8 mouse cellular contexts compared by ENCODE assay signal in genomic region chr7:142385742-142386403, GRCm38 (mm10). TPM values are rescaled to one million over a fixed set of nuclear protein-coding genes. Genes with fewer than 3 reads are reported as not detected.
A peak's percentile ranks its signal among the peaks of the same experiment; 100 is the strongest.
DNase-seq lines count a peak whose midpoint lies in the region; ATAC-seq and TF ChIP-seq lines count a peak whose summit lies in the region.

No protein-coding gene starts in this region.

- peak overlapping the region; percentile 93 for H3K4me3 ChIP-seq in cerebellum, adult 2 months (replicated peaks; ENCODE audit: insufficient read depth, low read depth, low read length)
- H3K4me3 ChIP-seq in spleen, adult 2 months (ENCODE audit: extremely low read depth, insufficient read depth, insufficient read length): peak overlapping the region; percentile 74; the same call in 1 of the 2 replicates
- H3K4me3 ChIP-seq in limb, embryonic 14.5 days (replicated peaks; ENCODE audit: low read length): peak overlapping the region; percentile 82; the same call in 1 of the 2 replicates
- peak overlapping the region; percentile 85 for H3K4me3 ChIP-seq in stomach, embryonic 15.5 days (replicated peaks)

- peaks cover 29% of the 10 kb centered on the region for H3K36me3 ChIP-seq in spleen, adult 2 months (ENCODE audit: control insufficient read depth, insufficient read depth, low read length)
- H3K36me3 ChIP-seq in limb, embryonic 14.5 days (ENCODE audit: control insufficient read depth, insufficient read depth, low read length): peaks cover 44% of the 10 kb centered on the region
- peaks cover 35% of the 10 kb centered on the region for H3K36me3 ChIP-seq in stomach, embryonic 15.5 days

- H3K9ac ChIP-seq in limb, embryonic 14.5 days (ENCODE audit: low read depth, low read length, severe bottlenecking): peak overlapping the region; percentile 84
- H3K9ac ChIP-seq in stomach, embryonic 15.5 days: no peak overlapping the region

- WGBS in cerebellum, adult 2 months: 59% methylated on average over 3 of the region's 3 CpGs
- whole genome bisulfite sequencing in spleen, adult 2 months: 63% methylated on average over 3 of the region's 3 CpGs
- 95% methylated on average over 3 of the region's 3 CpGs for WGBS in limb, embryonic 14.5 days
- WGBS in stomach, embryonic 15.5 days: 87% methylated on average over 3 of the region's 3 CpGs

- H3K4me1 ChIP-seq in cerebellum, adult 2 months (ENCODE audit: control insufficient read depth, insufficient read depth, low read length): peaks cover 18% of the 10 kb centered on the region
- H3K4me1 ChIP-seq in spleen, adult 2 months (ENCODE audit: control insufficient read depth, insufficient read depth, insufficient read length): peaks cover 15% of the 10 kb centered on the region; the same call in 1 of the 2 replicates
- H3K4me1 ChIP-seq in limb, embryonic 14.5 days (ENCODE audit: control insufficient read depth, insufficient read depth, low read length): peaks cover 17% of the 10 kb centered on the region
- peaks cover 17% of the 10 kb centered on the region for H3K4me1 ChIP-seq in stomach, embryonic 15.5 days

- intact Hi-C loops in left cerebral cortex, postnatal 10 days (cut with DNase I): no loop called here

- no peak overlapping the region for H3K27ac ChIP-seq in cerebellum, adult 2 months (ENCODE audit: insufficient read depth, low read length)
- H3K27ac ChIP-seq in spleen, adult 2 months (ENCODE audit: insufficient read depth, low read length): 0 out of 2 replicates have a peak overlapping the region, but pooled peaks have one; percentile 1
- no peak overlapping the region for H3K27ac ChIP-seq in limb, embryonic 14.5 days (replicated peaks; ENCODE audit: low read depth, low read length)
- H3K27ac ChIP-seq in stomach, embryonic 15.5 days: no peak overlapping the region

- DNase-seq in cerebellum, adult 2 months: no peak
- DNase-seq in cerebellum, postnatal 4 days (ENCODE audit: low spot score in 2 of 2): no peak
- DNase-seq in spleen, adult 2 months (ENCODE audit: low read depth in 1 of 2, low spot score in 2 of 2): no peak
- no peak for DNase-seq in spleen, postnatal 10 days (ENCODE audit: low spot score in 2 of 2)
- DNase-seq in limb, embryonic 14.5 days (ENCODE audit: low spot score): no peak
- DNase-seq in left cerebral cortex, postnatal 10 days (ENCODE audit: extremely low spot score in 1 of 2, low spot score in 2 of 2): no peak

- no peak for TF ChIP-seq CTCF in cerebellum, adult 2 months (IDR thresholded peaks at IDR 0.05; ENCODE audit: borderline replicate concordance, insufficient read depth, low read depth, low read length)
- TF ChIP-seq CTCF in spleen, adult 2 months (IDR thresholded peaks at IDR 0.05; ENCODE audit: extremely low read depth, insufficient read depth, insufficient read length, insufficient replicate concordance): no peak

- no peak for TF ChIP-seq POLR2A in cerebellum, adult 2 months (IDR thresholded peaks at IDR 0.05; ENCODE audit: borderline replicate concordance, insufficient read depth, low read length)
- no peak for TF ChIP-seq POLR2A in spleen, adult 2 months (IDR thresholded peaks at IDR 0.05; ENCODE audit: low read depth, low read length)
- no peak for TF ChIP-seq POLR2A in limb, embryonic 14.5 days (IDR thresholded peaks at IDR 0.05; ENCODE audit: borderline replicate concordance, extremely low read depth, insufficient read depth, insufficient read length)

- no peaks in the 10 kb centered on the region for H3K9me3 ChIP-seq in limb, embryonic 14.5 days (ENCODE audit: control insufficient read depth, low read length)
- no peaks in the 10 kb centered on the region for H3K9me3 ChIP-seq in stomach, embryonic 15.5 days

- no peak for ATAC-seq in limb, embryonic 14.5 days (ENCODE audit: low FRiP score, low read depth)
- ATAC-seq in stomach, embryonic 15.5 days (ENCODE audit: insufficient read depth, low FRiP score, low read depth): no peak
- no peak for ATAC-seq in erythroid progenitor cell, adult 5-6 weeks (replicated peaks; ENCODE audit: low FRiP score, poor library complexity, severe bottlenecking)

- H3K27me3 ChIP-seq in cerebellum, adult 2 months (ENCODE audit: control insufficient read depth, insufficient read depth, low read length): no peaks in the 10 kb centered on the region
- H3K27me3 ChIP-seq in spleen, adult 2 months (ENCODE audit: control insufficient read depth, insufficient read depth, low read length): no peaks in the 10 kb centered on the region
- H3K27me3 ChIP-seq in limb, embryonic 14.5 days (ENCODE audit: control insufficient read depth, insufficient read depth, low read length): no peaks in the 10 kb centered on the region
- no peaks in the 10 kb centered on the region for H3K27me3 ChIP-seq in stomach, embryonic 15.5 days (replicated peaks)

- H3K4me2 ChIP-seq in limb, embryonic 14.5 days (replicated peaks; ENCODE audit: low read depth, low read length, severe bottlenecking): peak overlapping the region; percentile 86; the same call in 1 of the 2 replicates
- peak overlapping the region; percentile 78 for H3K4me2 ChIP-seq in stomach, embryonic 15.5 days

RNA-seq across cellular contexts. Expression of gene Ctsd, which starts 2.0 kb away (rescaled TPM):
- polyA plus RNA-seq in cerebellum, adult 2 months (2012; rRNA removed): 401 and 405 TPM in 2 replicates
- 359 and 461 TPM in 2 replicates for polyA plus RNA-seq in spleen, adult 2 months (2012; rRNA removed)
- 237 and 274 TPM in 2 replicates for polyA plus RNA-seq in limb, embryonic 14.5 days (2012; rRNA removed)
- polyA plus RNA-seq in limb, embryonic 14.5 days (2014; fragmentation: Nextera tagmentation; extraction: Ambion mirVana): 334 and 354 TPM in 2 replicates
- 308 and 323 TPM in 2 replicates for polyA plus RNA-seq in stomach, embryonic 15.5 days (2015; fragmentation: Nextera tagmentation; extraction: Ambion mirVana)
- total RNA-seq in left cerebral cortex, postnatal 10 days (2021): 100 to 1,000 TPM; 244 to 255 TPM
- 207 and 227 TPM in 2 replicates for total RNA-seq in erythroid progenitor cell, adult 5-6 weeks (2015; ENCODE audit: low replicate concordance)
- total RNA-seq in erythroid progenitor cell, adult 5-6 weeks (2017; ENCODE audit: low replicate concordance): 161 and 184 TPM in 2 replicates

RNA-seq across cellular contexts. Expression of gene Gm49369, which starts 3.4 kb away (rescaled TPM):
- polyA plus RNA-seq in cerebellum, adult 2 months (2012; rRNA removed): 1.00 and 1.0 TPM in 2 replicates
- polyA plus RNA-seq in spleen, adult 2 months (2012; rRNA removed): 0.21 TPM in 1 of 2 replicates, not detected in the other
- 0.09 TPM in 1 of 2 replicates, not detected in the other for polyA plus RNA-seq in limb, embryonic 14.5 days (2012; rRNA removed)
- polyA plus RNA-seq in limb, embryonic 14.5 days (2014; fragmentation: Nextera tagmentation; extraction: Ambion mirVana): not detected in 2 replicates
- polyA plus RNA-seq in stomach, embryonic 15.5 days (2015; fragmentation: Nextera tagmentation; extraction: Ambion mirVana): 0.58 TPM in 1 of 2 replicates, not detected in the other
- total RNA-seq in left cerebral cortex, postnatal 10 days (2021): 1 to 10 TPM in 1 of 2 experiments, not detected in 1; 1.9 TPM
- not detected in 2 replicates for total RNA-seq in erythroid progenitor cell, adult 5-6 weeks (2015; ENCODE audit: low replicate concordance)
- total RNA-seq in erythroid progenitor cell, adult 5-6 weeks (2017; ENCODE audit: low replicate concordance): 143 and 216 TPM in 2 replicates

RNA-seq across cellular contexts. Expression of gene Ifitm10, which starts 12.3 kb away (rescaled TPM):
- polyA plus RNA-seq in cerebellum, adult 2 months (2012; rRNA removed): 175 and 183 TPM in 2 replicates
- 14.7 and 20.2 TPM in 2 replicates for polyA plus RNA-seq in spleen, adult 2 months (2012; rRNA removed)
- polyA plus RNA-seq in limb, embryonic 14.5 days (2012; rRNA removed): 2.1 and 2.4 TPM in 2 replicates
- 2.0 and 2.5 TPM in 2 replicates for polyA plus RNA-seq in limb, embryonic 14.5 days (2014; fragmentation: Nextera tagmentation; extraction: Ambion mirVana)
- polyA plus RNA-seq in stomach, embryonic 15.5 days (2015; fragmentation: Nextera tagmentation; extraction: Ambion mirVana): 1.7 and 2.8 TPM in 2 replicates
- 10 to 100 TPM; 15.3 to 15.8 TPM for total RNA-seq in left cerebral cortex, postnatal 10 days (2021)
- not detected in 2 replicates for total RNA-seq in erythroid progenitor cell, adult 5-6 weeks (2015; ENCODE audit: low replicate concordance)
- not detected in 2 replicates for total RNA-seq in erythroid progenitor cell, adult 5-6 weeks (2017; ENCODE audit: low replicate concordance)

RNA-seq across cellular contexts. Expression of gene Syt8, which starts 48.8 kb away (rescaled TPM):
- polyA plus RNA-seq in cerebellum, adult 2 months (2012; rRNA removed): not detected in 2 replicates
- polyA plus RNA-seq in spleen, adult 2 months (2012; rRNA removed): 0.94 and 1.1 TPM in 2 replicates
- polyA plus RNA-seq in limb, embryonic 14.5 days (2012; rRNA removed): 4.9 and 7.3 TPM in 2 replicates
- polyA plus RNA-seq in limb, embryonic 14.5 days (2014; fragmentation: Nextera tagmentation; extraction: Ambion mirVana): 1.5 and 2.0 TPM in 2 replicates
- 13.2 and 19.6 TPM in 2 replicates for polyA plus RNA-seq in stomach, embryonic 15.5 days (2015; fragmentation: Nextera tagmentation; extraction: Ambion mirVana)
- total RNA-seq in left cerebral cortex, postnatal 10 days (2021): not detected
- not detected in 2 replicates for total RNA-seq in erythroid progenitor cell, adult 5-6 weeks (2015; ENCODE audit: low replicate concordance)
- not detected in 2 replicates for total RNA-seq in erythroid progenitor cell, adult 5-6 weeks (2017; ENCODE audit: low replicate concordance)

RNA-seq across cellular contexts. Expression of gene Tnni2, which starts 55.7 kb away (rescaled TPM):
- 0.52 TPM in 1 of 2 replicates, not detected in the other for polyA plus RNA-seq in cerebellum, adult 2 months (2012; rRNA removed)
- 3.0 and 3.9 TPM in 2 replicates for polyA plus RNA-seq in spleen, adult 2 months (2012; rRNA removed)
- 60.8 and 156 TPM in 2 replicates for polyA plus RNA-seq in limb, embryonic 14.5 days (2012; rRNA removed)
- polyA plus RNA-seq in limb, embryonic 14.5 days (2014; fragmentation: Nextera tagmentation; extraction: Ambion mirVana): 76.8 and 134 TPM in 2 replicates
- polyA plus RNA-seq in stomach, embryonic 15.5 days (2015; fragmentation: Nextera tagmentation; extraction: Ambion mirVana): 10.4 and 13.3 TPM in 2 replicates
- total RNA-seq in left cerebral cortex, postnatal 10 days (2021): under 1 TPM in 1 of 2 experiments, not detected in 1; 0.83 TPM
- not detected in 2 replicates for total RNA-seq in erythroid progenitor cell, adult 5-6 weeks (2015; ENCODE audit: low replicate concordance)
- not detected in 2 replicates for total RNA-seq in erythroid progenitor cell, adult 5-6 weeks (2017; ENCODE audit: low replicate concordance)
